Mouse (Mus musculus): Measurements from ENCODE around the gene Mvb12b.

DNA sequence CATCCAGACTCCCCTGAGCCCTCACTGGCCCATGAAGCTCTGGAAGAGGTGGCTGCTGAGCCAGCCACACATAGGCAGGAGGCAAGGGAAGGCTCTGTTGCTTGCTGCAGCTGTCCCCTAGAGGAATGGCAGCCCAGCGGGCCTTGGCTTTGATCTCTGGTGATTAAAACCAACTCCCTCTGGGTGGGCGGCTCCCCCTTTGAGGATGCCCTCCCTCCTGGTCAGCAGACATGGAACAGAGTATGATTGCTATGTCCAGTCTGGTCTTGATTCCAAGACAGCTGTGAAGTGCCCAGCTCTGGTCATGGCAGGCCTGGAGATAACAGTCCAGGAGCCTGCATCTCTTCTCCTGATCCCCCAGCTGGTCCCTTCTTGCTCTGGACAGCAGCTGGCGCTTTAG, 179.7 kb downstream of the Mvb12b start:
- no peak for TF ChIP-seq SIN3A (IDR thresholded peaks at IDR 0.05; ENCODE audit: low read length)
- TF ChIP-seq GABPA (IDR thresholded peaks at IDR 0.05; ENCODE audit: low read depth, low read length) = no peak
- TF ChIP-seq MXI1 (IDR thresholded peaks at IDR 0.05; ENCODE audit: low read depth, low read length) = no peak
- no peak for TF ChIP-seq POLR2A (IDR thresholded peaks at IDR 0.05; ENCODE audit: control insufficient read depth in 1 of 2, insufficient read depth in 1 of 2, low read depth in 1 of 2, low read length in 2 of 2, poor library complexity in 1 of 2)
- TF ChIP-seq MAFK (IDR thresholded peaks at IDR 0.05; ENCODE audit: borderline replicate concordance, low read depth, low read length) = no peak
- TF ChIP-seq CTCF (IDR thresholded peaks at IDR 0.05 in 2 of 3, conservative IDR thresholded peaks at IDR 0.05 in 1 of 3; ENCODE audit: control insufficient read depth in 1 of 3, insufficient read depth in 1 of 3, low read depth in 2 of 3, low read length in 3 of 3, poor library complexity in 1 of 3, severe bottlenecking in 1 of 3) = no peak
- no peak for TF ChIP-seq SMC3 (IDR thresholded peaks at IDR 0.05; ENCODE audit: low read depth, low read length)
- TF ChIP-seq ETS1 (IDR thresholded peaks at IDR 0.05; ENCODE audit: low read depth, low read length) = no peak
- no peak for TF ChIP-seq TCF12 (IDR thresholded peaks at IDR 0.05; ENCODE audit: low read depth, low read length)
- no peak for TF ChIP-seq HCFC1 (IDR thresholded peaks at IDR 0.05; ENCODE audit: low read depth, low read length)
- no peak for TF ChIP-seq GATA1 (IDR thresholded peaks at IDR 0.05; ENCODE audit: low read depth, low read length)
- no peak for TF ChIP-seq USF1 (IDR thresholded peaks at IDR 0.05; ENCODE audit: low read depth, low read length)
- TF ChIP-seq ZMIZ1 (IDR thresholded peaks at IDR 0.05; ENCODE audit: low read depth, low read length) = no peak
- TF ChIP-seq CHD2 (IDR thresholded peaks at IDR 0.05; ENCODE audit: low read length) = no peak

All from MEL (cell line).